Mouse (Mus musculus): ENCODE data around the gene Amot.

The Amot gene

DNA sequence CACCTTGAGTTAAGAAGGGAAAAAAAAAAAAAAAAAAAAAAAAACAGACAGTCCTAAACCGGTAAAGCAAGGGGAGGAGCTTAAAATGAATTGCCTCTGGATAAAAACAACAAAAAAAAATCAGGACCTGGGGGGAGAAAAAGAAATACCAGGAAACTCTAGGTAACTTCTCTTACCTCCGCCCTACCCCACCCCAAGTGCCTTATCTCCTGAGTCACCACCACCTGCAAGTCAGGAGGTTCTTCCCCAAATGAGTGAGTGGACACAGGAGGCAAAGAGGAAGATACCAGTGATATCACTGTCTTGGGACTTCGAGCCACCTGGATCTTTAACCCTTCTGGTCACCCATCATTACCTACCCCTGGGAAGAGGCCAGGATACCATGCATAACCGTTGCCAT is 19.5 kb downstream of the Amot start:
- in situ Hi-C loops (cut with MboI; ENCODE audit: low pct_unique_long_range_greater_than_20kb in 1 of 2, low sequenced_read_pairs in 2 of 2, unreplicated experiment in 1 of 2), result no loop called here

DNA sequence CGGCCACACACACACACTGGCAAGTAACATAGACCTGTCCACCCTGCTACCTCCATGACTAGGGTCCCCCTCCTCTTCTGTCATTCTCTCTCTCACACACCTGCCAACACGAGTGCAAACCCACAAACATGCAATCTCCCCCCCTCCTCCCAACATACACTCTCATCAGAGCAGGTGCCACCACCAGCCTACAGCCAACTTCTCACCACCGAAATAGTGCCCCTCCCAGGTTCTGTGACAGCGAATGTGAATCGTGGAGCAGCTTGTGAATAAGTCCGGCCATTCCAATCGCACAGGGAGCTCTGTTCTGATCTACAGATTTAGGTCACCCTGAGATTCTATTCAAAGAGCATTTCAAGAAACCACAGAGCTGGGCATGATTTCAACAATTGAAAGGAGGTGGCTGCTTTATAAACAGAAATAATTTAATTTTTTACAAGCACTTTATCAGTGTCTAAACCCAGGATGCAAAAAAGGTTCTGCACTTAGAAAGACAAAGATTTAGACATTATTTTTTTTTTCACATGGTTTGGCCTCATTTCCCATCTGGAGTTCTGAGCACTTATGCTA is 21.4 kb downstream of the Amot start:
- in situ Hi-C loops (cut with MboI; ENCODE audit: low pct_unique_long_range_greater_than_20kb in 1 of 2, low sequenced_read_pairs in 2 of 2, unreplicated experiment in 1 of 2), result no loop called here

DNA sequence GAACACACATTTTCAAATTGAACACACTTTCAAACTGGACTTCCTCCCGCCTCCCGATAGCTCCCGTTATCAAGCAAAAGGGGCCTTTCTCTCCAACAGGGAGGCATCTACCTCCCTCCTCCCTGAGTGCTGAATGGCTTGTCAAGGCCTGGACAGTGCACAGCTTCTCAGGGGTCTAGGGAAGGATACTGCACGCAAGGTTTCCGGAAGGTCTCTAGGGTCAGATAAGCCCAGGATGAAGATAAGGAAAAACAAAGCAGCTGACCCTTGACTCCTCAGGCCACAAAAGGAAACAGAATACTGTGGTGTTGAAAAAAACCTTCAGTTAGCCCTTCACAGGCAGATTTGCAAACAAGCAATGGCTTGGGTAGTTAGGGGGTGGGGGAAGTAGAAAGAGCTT is 22.6 kb downstream of the Amot start:
- in situ Hi-C loops (cut with MboI; ENCODE audit: low pct_unique_long_range_greater_than_20kb in 1 of 2, low sequenced_read_pairs in 2 of 2, unreplicated experiment in 1 of 2), result no loop called here

DNA sequence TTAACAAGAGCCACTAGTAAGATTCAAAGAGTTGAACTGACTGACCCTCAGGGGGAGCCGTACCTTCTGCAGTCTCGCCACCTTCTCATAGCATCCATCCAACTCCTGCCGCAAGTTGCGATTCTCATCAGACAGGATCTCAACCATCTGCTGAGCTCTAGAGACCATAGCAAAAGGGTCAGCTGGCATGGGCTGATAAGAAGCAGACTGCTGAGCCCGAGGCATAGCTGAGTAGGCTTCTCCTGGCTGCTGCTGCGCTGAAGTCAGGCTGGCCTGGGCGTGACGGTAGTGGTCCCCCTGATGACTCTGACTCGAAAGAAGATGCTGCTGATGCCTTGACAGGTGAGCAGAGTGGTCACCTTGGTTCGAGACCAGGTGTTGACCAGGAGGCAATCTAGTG is 25.0 kb downstream of the Amot start:
- in situ Hi-C loops (cut with MboI; ENCODE audit: low pct_unique_long_range_greater_than_20kb in 1 of 2, low sequenced_read_pairs in 2 of 2, unreplicated experiment in 1 of 2), result no loop called here

DNA sequence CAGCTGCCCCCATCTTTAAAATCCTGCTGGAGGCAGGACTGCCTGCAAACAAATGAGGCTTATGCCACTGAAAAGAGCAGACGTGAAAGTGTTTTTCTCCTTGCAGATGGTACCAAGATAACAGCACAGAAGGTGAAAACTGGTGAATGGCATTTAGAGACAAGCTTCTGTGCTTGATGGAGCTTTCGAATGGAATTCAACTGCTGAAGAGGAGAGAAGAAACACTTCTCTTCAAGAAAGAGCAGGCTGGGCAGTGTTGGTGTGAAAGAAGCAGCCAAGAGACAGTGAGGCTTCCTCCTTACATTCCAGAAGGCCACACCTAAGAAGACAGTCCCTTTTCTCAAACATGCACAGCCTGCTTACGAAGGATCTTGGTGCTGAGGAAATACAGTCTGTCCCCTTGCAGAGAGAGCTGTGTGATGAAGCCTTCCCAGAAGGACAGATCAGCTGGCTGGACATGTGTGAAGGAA is 27.2 kb downstream of the Amot start:
- in situ Hi-C loops (cut with MboI; ENCODE audit: low pct_unique_long_range_greater_than_20kb in 1 of 2, low sequenced_read_pairs in 2 of 2, unreplicated experiment in 1 of 2), result no loop called here

DNA sequence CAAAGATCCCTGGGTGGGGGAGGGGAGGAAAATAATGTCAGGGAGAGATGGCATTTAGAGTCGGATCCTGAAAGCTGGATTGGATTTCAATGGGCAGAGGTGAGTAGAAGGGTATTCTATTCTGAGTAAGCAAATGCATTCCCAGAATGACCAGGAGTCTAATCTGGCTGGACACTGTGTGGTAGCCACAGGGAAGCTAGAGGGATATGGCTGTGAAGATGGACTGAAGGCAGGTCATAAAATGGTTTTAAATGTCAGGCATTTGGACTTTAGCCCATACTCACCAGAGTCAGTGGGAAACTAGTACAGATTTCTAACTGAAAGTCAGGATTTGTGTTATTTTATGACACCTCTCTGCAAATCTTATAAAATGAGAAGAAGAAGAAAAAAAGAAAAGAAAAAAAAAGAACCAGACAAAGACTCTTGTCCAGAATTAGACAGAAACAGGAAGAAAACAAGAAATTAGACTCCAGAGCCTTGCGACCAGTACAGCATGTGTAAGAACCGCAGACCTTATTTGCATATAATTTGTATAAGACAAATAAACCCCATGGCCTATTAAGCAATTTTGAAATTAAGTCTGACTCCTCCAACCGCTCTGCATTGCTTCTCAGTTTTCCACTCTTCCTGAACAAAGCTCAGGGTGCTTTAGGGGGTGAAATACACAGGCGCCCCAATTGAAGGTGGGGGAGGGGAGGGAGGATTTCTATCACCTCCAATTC is 27.8 kb downstream of the Amot start:
- in situ Hi-C loops (cut with MboI; ENCODE audit: low pct_unique_long_range_greater_than_20kb in 1 of 2, low sequenced_read_pairs in 2 of 2, unreplicated experiment in 1 of 2), result no loop called here

DNA sequence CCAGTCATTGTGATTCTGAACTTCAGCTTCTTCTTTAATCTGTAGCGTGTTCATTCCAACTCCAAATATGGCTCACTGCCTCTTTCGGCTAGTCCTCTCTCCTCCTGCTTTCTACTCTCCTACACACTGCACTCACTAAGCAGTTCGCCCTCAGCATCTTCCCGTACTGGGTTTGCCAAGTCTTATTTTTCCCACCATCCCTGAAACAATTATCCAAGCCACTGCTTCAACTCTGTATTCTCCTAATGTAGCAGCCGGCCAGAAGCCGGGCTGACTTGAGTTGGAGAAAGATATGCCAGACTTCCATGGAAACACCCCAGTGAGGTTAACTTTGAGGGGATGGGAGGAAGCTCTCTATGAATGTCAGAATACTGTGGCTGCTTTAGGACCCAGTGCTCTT is 36.7 kb downstream of the Amot start:
- in situ Hi-C loops (cut with MboI; ENCODE audit: low pct_unique_long_range_greater_than_20kb in 1 of 2, low sequenced_read_pairs in 2 of 2, unreplicated experiment in 1 of 2), result no loop called here

DNA sequence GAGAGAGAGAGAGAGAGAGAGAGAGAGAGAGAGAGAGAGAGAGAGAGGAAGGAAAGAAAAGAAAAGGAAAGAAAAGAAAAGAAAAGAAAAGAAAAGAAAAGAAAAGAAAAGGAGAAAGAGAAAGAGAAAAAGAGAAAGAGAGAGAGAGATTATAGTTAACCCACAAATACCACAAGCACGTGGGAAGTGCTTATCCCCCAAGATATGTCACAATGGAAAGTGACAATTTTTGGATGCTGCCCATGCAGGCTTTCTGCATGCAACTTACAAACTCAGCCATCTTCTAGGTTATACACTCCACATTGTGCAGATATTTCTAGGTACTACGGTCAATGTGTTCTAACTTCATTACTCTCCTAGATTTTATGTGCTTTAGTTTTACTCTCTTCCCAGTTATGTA is 41.5 kb downstream of the Amot start:
- in situ Hi-C loops (cut with MboI; ENCODE audit: low pct_unique_long_range_greater_than_20kb in 1 of 2, low sequenced_read_pairs in 2 of 2, unreplicated experiment in 1 of 2), result no loop called here

DNA sequence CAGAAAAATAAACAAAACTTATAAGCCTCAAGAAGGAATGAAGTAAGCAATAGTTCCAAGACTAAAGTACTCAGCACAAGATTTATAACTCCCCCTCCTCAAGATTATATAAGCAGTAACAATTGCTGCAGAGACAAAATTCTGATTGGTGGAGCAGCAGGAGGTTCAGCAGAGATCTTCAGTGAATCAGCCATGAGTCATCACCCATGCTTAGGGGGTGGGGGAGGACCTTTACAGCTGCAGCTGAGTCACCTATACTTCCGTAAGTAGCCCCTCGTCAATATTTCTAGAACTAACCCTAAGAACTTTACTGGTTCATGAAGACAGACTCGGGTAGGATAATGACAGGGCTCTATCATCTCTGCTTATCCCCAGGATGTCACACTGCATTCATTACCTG is 43.6 kb downstream of the Amot start:
- in situ Hi-C loops (cut with MboI; ENCODE audit: low pct_unique_long_range_greater_than_20kb in 1 of 2, low sequenced_read_pairs in 2 of 2, unreplicated experiment in 1 of 2), result no loop called here

DNA sequence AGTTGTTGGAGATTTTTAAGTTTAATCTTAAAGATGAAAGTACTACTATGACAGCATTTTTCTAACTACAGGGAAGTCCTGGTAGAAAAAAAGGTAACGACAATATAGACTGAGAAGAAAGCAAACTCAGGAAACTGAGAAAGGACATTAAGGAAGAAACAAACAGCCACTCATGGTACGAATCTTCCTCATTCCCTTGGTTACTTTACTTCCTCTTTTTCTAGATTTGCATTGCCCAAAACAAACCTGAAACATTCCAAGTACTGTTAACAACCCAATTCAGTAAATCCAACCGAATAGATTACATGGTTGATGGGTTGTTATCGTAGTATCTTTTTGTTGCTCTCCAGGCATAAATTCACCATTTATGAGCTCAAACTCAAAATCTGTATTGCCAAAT is 48.7 kb downstream of the Amot start:
- in situ Hi-C loops (cut with MboI; ENCODE audit: low pct_unique_long_range_greater_than_20kb in 1 of 2, low sequenced_read_pairs in 2 of 2, unreplicated experiment in 1 of 2), result no loop called here

DNA sequence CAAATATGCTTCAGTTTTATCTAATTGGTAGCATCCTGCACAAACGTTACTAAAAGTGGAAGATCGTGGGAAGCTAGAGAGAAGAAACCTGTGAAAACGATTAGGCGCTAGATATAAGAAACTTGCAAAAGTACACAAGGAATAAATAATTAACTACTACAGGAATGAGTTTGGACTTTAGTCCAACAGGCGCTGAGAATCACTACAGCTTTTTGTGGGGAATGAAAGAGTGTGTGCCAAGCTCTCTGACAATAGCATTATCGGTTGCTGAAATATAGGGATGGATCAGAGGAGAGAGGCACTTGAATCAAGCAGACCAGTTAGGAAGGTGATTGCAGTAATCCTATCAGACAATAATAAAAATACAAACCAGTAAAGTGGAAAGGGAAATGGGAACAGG is 49.4 kb downstream of the Amot start:
- in situ Hi-C loops (cut with MboI; ENCODE audit: low pct_unique_long_range_greater_than_20kb in 1 of 2, low sequenced_read_pairs in 2 of 2, unreplicated experiment in 1 of 2), result no loop called here

DNA sequence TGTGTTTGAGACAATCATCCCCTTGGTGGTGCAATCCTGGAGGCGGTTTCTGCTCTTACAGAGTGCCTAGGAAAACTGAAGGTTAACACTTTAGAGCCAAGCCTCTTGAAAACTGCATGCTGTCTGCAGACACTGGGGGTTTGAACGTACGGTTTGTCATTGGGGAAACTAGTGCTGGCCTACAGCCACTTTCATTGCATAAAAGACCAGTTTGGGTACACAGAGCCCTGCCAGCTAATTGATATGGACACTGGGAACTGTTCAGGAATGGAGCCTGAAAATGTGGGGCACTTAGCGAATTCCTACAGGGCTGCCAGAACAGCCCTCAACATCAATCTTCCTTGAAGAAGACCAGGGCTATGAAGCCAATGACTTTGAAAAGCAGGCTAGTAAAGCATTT is 50.2 kb downstream of the Amot start:
- in situ Hi-C loops (cut with MboI; ENCODE audit: low pct_unique_long_range_greater_than_20kb in 1 of 2, low sequenced_read_pairs in 2 of 2, unreplicated experiment in 1 of 2), result no loop called here

DNA sequence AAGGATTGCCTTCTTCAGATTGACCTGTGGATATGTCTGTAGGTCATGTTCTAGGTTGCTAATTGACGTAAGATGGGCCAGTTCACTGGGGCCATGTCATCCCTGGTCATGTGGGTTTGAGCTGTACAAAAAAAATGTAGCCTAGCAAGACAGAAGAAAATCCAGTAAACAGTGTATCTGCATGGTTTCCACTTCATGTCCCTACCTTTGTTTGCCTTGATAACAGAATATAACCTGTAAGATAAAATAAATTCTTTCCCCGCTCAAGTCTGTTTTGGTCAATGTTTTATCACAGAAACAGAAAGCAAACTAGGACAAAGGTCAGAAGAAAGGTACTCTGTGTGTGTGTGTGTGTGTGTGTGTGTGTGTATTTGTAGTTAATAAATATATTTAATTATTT is 63.5 kb downstream of the Amot start:
- in situ Hi-C loops (cut with MboI; ENCODE audit: low pct_unique_long_range_greater_than_20kb in 1 of 2, low sequenced_read_pairs in 2 of 2, unreplicated experiment in 1 of 2), result no loop called here

DNA sequence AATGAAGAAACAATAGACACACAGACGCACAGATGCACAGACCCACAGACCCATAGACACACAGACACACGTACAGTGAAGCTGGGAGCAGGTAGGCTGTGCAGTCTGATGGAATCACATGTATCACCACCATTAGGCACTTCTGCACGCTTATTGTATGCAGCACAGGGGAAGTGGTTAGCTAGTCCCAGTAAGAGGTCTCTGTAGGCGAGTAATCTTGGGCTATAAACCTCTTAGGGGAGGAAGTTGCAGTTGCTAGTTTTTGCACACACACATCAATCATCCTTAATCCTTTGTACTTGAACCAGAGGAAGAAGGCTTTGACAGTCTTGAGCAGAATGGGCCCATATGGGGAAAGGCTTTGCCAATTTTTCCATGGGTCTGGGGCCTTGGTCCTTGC is 71.3 kb downstream of the Amot start:
- in situ Hi-C loops (cut with MboI; ENCODE audit: low pct_unique_long_range_greater_than_20kb in 1 of 2, low sequenced_read_pairs in 2 of 2, unreplicated experiment in 1 of 2), result no loop called here

DNA sequence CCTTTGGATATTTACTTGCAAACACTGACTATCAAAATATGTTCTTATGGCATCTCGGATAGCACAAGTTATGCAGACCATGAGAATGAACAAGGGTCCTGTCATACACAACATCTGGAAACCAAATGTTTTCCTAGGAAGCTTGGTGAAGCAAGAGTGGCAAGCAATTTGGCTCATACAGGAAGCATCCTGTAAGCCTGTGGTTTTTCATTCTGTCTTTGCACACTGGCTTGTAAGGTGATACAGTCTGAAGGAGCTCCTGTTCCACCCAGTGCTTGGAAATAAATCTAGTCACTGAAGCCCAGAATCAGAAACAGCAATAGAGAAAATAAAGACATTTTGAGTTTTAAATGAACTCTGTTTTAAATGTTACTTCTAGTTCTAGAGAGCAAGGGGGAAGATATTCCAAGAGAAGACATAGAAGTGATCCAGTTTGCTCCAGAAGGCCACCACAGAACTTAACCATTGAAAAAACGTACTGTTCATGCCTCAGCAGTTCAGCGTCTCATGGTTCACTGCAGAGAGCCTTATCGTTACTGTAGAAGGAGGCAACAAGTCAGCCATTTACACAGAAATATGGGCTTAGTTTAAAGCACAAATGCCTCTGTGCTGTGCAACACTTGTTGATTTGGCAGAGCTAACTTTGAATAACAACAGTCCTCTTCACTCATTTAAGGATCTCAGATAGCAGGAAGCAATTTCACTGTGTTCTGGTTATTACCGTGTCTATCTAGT is 74.0 kb downstream of the Amot start:
- in situ Hi-C loops (cut with MboI; ENCODE audit: low pct_unique_long_range_greater_than_20kb in 1 of 2, low sequenced_read_pairs in 2 of 2, unreplicated experiment in 1 of 2), result no loop called here

DNA sequence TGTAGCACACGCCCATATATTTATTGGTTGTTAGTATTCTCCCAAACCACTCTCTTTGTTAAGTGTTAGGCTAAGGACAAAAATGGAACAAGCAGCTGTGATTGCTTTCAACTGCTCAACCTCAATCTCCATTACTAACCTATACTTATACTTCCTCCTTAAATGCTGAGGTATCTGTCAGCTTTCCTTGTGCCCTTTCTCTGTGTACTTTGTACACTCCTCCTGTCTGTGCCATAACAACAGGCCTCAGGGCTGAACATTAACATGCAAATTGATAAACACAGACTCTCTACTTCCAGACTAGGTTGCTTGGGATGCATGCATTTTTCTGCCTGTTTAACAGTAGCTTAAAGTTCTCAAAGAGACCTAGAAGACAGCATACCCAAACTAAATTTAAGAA is 76.2 kb downstream of the Amot start:
- in situ Hi-C loops (cut with MboI; ENCODE audit: low pct_unique_long_range_greater_than_20kb in 1 of 2, low sequenced_read_pairs in 2 of 2, unreplicated experiment in 1 of 2), result no loop called here

DNA sequence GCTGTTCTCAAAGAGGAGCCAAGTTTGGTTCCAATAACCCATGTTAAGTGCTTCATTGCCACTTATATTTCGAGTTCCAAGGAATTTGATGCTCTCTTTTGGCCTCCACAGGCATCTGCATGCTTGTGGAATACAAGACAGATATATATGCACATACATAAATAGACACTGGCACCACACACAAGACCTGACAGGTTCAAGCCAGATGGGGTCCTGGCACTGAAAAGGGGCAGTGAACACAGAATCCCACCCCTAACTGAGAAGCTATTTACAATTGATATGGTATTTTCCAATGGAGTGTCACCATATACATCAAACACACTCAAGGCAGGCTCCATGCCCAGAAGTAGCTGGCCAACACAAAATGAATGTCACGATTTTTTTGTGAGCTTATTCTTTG is 81.0 kb downstream of the Amot start:
- in situ Hi-C loops (cut with MboI; ENCODE audit: low pct_unique_long_range_greater_than_20kb in 1 of 2, low sequenced_read_pairs in 2 of 2, unreplicated experiment in 1 of 2), result no loop called here

DNA sequence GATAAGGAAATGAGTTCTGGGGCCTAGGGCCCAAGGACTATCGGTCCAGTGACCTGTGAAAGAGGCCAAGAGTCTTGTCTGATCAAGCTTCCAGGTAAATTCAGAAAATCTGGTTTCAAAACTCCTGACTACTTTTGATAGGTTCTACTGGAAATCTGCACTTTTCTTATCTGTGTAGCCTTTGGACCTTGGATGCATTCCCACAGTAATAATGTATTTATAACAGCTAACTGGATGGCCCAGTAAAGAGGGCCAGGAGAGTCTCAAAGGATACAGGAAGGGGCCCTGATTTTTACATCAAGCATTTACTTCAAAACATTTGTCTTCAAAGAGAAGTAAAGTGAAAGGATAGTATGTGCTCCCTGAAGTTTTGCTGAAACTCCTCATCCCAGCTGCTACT is 90.7 kb downstream of the Amot start:
- in situ Hi-C loops (cut with MboI; ENCODE audit: low pct_unique_long_range_greater_than_20kb in 1 of 2, low sequenced_read_pairs in 2 of 2, unreplicated experiment in 1 of 2), result no loop called here

DNA sequence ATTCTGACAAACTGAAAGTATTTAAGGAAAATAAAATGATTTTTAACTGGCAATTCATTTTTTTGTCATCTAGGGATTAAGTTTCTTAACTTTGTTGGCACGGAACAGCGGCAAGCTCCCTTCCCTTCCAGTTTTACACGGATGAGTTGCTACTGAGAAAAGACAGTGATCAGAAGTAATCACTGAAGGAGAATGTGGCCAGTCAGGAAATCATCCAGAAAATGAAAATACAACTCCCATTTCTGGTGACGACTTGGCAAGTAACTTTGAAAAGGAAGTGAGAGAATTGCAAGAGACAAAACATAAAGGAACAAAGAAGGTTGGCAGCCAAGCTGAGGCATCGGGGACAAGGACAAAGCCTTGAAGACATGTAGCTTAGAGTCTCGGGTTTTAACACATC is 93.6 kb downstream of the Amot start:
- in situ Hi-C loops (cut with MboI; ENCODE audit: low pct_unique_long_range_greater_than_20kb in 1 of 2, low sequenced_read_pairs in 2 of 2, unreplicated experiment in 1 of 2), result no loop called here

DNA sequence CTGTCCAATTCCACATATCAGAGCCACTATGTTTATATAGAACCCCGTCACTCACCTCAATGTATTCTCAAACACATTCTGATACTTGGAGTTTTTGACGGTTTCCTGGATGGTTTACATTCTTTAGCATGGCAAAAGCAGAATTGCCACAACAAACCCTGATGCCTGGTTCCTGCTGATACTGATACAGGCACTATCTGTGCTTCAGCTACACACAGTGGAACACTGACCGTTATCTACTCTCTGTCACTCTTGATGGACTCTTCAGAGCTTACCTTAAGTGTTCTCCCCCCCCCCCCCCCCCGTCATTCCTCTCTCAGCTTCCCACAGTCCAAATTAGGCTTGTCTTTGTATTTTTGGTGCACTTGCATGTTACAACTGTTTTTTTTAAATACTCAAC is 98.9 kb downstream of the Amot start:
- in situ Hi-C loops (cut with MboI; ENCODE audit: low pct_unique_long_range_greater_than_20kb in 1 of 2, low sequenced_read_pairs in 2 of 2, unreplicated experiment in 1 of 2), result no loop called here
